Mouse (Mus musculus): ENCODE measurements around the gene Mast4. TPM values are rescaled to one million over a fixed set of nuclear protein-coding genes. Genes with fewer than 3 reads are reported as not detected.

Mast4 gene
- polyA plus RNA-seq, 1 experiment from 2014 or later: 21.1 TPM

DNA sequence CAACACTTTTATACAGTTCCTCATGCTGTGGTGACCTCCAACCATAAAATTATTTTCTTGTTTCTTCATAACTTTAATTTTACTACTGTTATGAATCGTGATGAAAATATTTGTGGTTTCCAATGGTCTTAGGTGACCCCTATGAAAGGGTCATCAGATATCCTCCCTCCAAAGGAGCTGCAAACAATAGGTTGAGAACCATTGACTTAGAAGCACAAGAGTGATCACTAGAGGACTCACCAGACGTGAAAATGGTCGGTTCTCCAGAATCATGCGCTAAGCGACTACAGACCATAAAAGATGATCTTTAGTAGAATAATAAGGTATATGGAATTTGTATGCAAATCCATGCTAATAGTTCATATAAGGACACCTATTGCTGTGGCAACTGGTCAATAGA, 644.1 kb downstream of the Mast4 start:
- ATAC-seq (ENCODE audit: low read depth) (no peak), DNase-seq (ENCODE audit: low spot score) (no peak)
- Histone ChIP-seq H3K27me3 (replicated peaks; ENCODE audit: control insufficient read depth, insufficient read depth, low read length) (no peaks in the 10 kb centered on the region), H3K27ac (replicated peaks; ENCODE audit: low read depth, low read length) (no peak overlapping the region), H3K9ac (ENCODE audit: low read depth, low read length) (no peak overlapping the region), H3K36me3 (ENCODE audit: control insufficient read depth, insufficient read depth, low read length) (no peaks in the 10 kb centered on the region), H3K9me3 (ENCODE audit: control insufficient read depth, low read length) (no peaks in the 10 kb centered on the region), H3K4me3 (ENCODE audit: low read depth, low read length) (no peak overlapping the region), H3K4me1 (ENCODE audit: control insufficient read depth, insufficient read depth, low read length) (no peaks in the 10 kb centered on the region), H3K4me2 (ENCODE audit: low read depth, low read length) (no peak overlapping the region)
- 91% methylated on average over 5 of the region's 5 CpGs for WGBS

DNA sequence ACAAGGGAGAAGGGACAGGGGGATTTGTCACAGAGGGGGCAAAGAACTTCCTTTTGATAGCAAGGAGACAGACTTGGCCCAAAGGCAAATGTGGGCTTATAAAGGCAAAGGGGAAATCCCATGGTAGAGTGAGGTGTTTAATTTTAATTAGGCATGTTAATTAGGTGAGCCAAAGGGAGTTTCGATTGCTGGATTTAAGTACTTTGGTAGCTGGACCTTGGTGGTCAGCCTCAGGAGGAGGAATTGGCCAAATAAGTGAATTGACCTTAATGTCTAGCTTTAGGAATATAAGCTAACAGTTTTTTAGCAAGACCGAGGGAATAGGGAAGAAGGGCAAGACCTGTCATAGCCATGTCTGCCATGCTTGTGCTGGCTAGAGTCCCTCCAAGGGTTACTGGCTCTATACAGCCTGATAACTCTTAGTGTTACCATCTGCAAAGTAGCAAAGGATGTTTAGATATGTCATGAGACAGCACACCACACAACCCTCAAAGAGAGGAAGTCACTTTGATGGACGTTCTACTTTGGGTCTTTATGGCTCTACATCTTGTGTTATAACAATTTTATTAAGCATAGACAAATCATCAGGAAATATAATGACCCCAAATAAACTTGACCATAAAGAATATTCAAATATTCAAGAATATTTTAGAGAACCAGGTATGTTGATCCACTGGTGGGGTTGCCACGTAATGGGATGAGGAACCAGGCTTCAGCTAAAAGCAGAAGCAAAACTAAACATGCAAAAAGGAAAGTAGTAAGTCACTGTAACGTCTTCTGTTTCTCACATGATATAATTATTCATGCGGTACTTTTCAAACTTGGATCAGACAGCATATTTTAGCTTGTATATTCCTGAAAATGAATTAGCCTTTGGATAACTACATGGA, 644.9 kb downstream of the Mast4 start:
- Histone ChIP-seq H3K4me1 (ENCODE audit: control insufficient read depth, insufficient read depth, low read length) (no peaks in the 10 kb centered on the region), H3K9me3 (ENCODE audit: control insufficient read depth, low read length) (no peaks in the 10 kb centered on the region), H3K9ac (ENCODE audit: low read depth, low read length) (no peak overlapping the region), H3K4me2 (ENCODE audit: low read depth, low read length) (no peak overlapping the region), H3K4me3 (ENCODE audit: low read depth, low read length) (no peak overlapping the region), H3K27me3 (replicated peaks; ENCODE audit: control insufficient read depth, insufficient read depth, low read length) (no peaks in the 10 kb centered on the region), H3K36me3 (ENCODE audit: control insufficient read depth, insufficient read depth, low read length) (no peaks in the 10 kb centered on the region), H3K27ac (replicated peaks; ENCODE audit: low read depth, low read length) (no peak overlapping the region)
- no peak for ATAC-seq (ENCODE audit: low read depth)
- DNase-seq (ENCODE audit: low spot score): no peak
- WGBS: 80% methylated on average over 6 of the region's 6 CpGs

DNA sequence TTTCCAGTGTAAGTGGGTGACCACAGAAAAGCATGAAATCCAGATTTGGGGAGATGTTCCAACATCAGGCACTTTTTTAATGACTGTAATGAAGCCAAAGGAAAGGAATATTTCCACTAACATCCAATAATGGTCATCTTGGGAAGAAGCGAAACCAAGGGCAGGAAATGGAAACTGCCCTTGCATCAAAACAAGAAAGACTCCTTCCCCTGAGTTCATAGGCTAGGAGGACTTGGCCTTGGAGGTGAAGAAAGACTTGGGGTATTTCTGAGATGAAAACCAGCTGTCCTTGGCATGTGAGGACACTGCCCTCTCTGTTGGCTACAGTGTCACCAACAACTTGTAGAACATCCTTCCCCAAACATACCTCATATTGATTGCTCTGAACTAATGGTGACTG, 646.2 kb downstream of the Mast4 start:
- no peak for DNase-seq (ENCODE audit: low spot score)
- Histone ChIP-seq H3K4me3 (ENCODE audit: low read depth, low read length) (no peak overlapping the region), H3K4me2 (ENCODE audit: low read depth, low read length) (no peak overlapping the region), H3K9me3 (ENCODE audit: control insufficient read depth, low read length) (no peaks in the 10 kb centered on the region), H3K36me3 (ENCODE audit: control insufficient read depth, insufficient read depth, low read length) (no peaks in the 10 kb centered on the region), H3K4me1 (ENCODE audit: control insufficient read depth, insufficient read depth, low read length) (no peaks in the 10 kb centered on the region), H3K9ac (ENCODE audit: low read depth, low read length) (no peak overlapping the region), H3K27me3 (replicated peaks; ENCODE audit: control insufficient read depth, insufficient read depth, low read length) (no peaks in the 10 kb centered on the region), H3K27ac (replicated peaks; ENCODE audit: low read depth, low read length) (no peak overlapping the region)
- WGBS: 87% methylated on average over 1 of the region's 1 CpGs
- no peak for ATAC-seq (ENCODE audit: low read depth)

DNA sequence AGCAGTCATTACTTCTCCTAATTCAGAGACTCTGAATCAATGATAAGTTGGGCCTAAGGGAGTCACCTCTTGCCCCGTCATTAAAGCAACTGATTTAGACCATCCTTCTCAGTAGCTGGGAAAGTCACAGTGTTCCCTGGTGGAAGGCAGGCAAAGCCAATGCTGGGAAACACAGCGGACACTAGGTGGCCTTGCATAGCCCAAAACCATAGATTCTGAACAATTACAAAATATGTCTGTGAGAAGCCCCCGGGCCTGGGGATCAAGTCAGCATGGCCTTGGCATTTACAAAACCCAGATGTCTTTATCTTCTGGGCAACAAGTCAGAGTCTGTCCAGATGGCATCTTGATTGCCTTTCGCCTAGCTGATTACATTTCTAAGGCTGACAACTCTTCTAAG, 649.4 kb downstream of the Mast4 start:
- ATAC-seq (ENCODE audit: low read depth) (no peak), DNase-seq (ENCODE audit: low spot score) (no peak)
- Histone ChIP-seq H3K4me2 (ENCODE audit: low read depth, low read length) (no peak overlapping the region), H3K27me3 (replicated peaks; ENCODE audit: control insufficient read depth, insufficient read depth, low read length) (no peaks in the 10 kb centered on the region), H3K36me3 (ENCODE audit: control insufficient read depth, insufficient read depth, low read length) (no peaks in the 10 kb centered on the region), H3K4me1 (ENCODE audit: control insufficient read depth, insufficient read depth, low read length) (no peaks in the 10 kb centered on the region), H3K9me3 (ENCODE audit: control insufficient read depth, low read length) (no peaks in the 10 kb centered on the region), H3K4me3 (ENCODE audit: low read depth, low read length) (no peak overlapping the region), H3K27ac (replicated peaks; ENCODE audit: low read depth, low read length) (no peak overlapping the region), H3K9ac (ENCODE audit: low read depth, low read length) (no peak overlapping the region)
- 74% methylated on average over 4 of the region's 4 CpGs for WGBS
